Mouse (Mus musculus): ENCODE data around the gene Wdr63.
"Not testable (repeated sequence)": the region's sequence is repeated elsewhere in the genome, so short reads cannot be mapped to it uniquely, and the experiment has no call there.

GRCm38 (mm10) chr3:145996539-145996938, 111.4 kb downstream of the Wdr63 start:
- TF ChIP-seq CTCF (IDR thresholded peaks at IDR 0.05 in 2 of 3, conservative IDR thresholded peaks at IDR 0.05 in 1 of 3; ENCODE audit: control insufficient read depth in 1 of 3, insufficient read depth in 1 of 3, low read depth in 2 of 3, low read length in 3 of 3, poor library complexity in 1 of 3, severe bottlenecking in 1 of 3); POLR2A (IDR thresholded peaks at IDR 0.05; ENCODE audit: control insufficient read depth in 1 of 2, insufficient read depth in 1 of 2, low read depth in 1 of 2, low read length in 2 of 2, poor library complexity in 1 of 2); E2F4 (IDR thresholded peaks at IDR 0.05; ENCODE audit: borderline replicate concordance, low read depth, low read length); GATA1 (IDR thresholded peaks at IDR 0.05; ENCODE audit: low read depth, low read length); RCOR1 (IDR thresholded peaks at IDR 0.05; ENCODE audit: low read depth, low read length); MYC (IDR thresholded peaks at IDR 0.05; ENCODE audit: low read depth, low read length); ZKSCAN1 (IDR thresholded peaks at IDR 0.05; ENCODE audit: low read depth, low read length); MAZ (IDR thresholded peaks at IDR 0.05; ENCODE audit: low read depth, low read length); MAX (IDR thresholded peaks at IDR 0.05; ENCODE audit: low read length); SIN3A (IDR thresholded peaks at IDR 0.05; ENCODE audit: low read length); ZNF384 (IDR thresholded peaks at IDR 0.05; ENCODE audit: low read depth, low read length); UBTF (IDR thresholded peaks at IDR 0.05; ENCODE audit: borderline replicate concordance, insufficient read depth, low read depth, low read length): not testable (repeated sequence)

All from MEL (cell line).